Mouse (Mus musculus): ENCODE measurements at regions not wholly inside any gene's neighbourhood (a gene's known extent, or its start where the extent isn't known, plus 50 kb on each side); places are given as distances from the start of the nearest gene placed in this dataset.
"Not testable (repeated sequence)": the region's sequence is repeated elsewhere in the genome, so short reads cannot be mapped to it uniquely, and the experiment has no call there.

DNA sequence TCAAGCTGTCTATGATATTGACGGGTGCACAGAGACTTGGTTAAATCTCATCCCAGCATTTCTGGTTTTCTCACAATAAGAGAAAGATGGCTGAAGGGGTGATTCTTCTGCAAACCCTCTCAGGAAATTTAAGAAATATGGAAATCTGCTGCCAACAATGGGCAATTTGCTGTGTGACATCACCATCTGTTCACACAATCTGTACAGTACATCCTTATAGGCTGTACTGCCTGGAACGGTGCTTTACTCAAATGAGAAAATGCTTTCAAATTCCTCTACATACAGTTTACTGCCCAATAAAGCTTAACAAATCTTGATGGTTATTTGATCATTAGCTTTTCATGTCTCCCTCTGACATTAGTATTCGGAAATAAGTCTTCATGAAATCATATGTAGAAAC, 172.4 kb upstream of the Hsf2 start:
- WGBS, result 86% methylated on average over 3 of the region's 3 CpGs
- TF ChIP-seq POLR2A (IDR thresholded peaks at IDR 0.05; ENCODE audit: insufficient read depth, low read depth, low read length) (no peak), CTCF (IDR thresholded peaks at IDR 0.05; ENCODE audit: insufficient read depth, low read depth, low read length) (no peak)
- H3K4me3 ChIP-seq (ENCODE audit: insufficient read depth, low read depth, low read length), result no peak overlapping the region
- no peaks in the 10 kb centered on the region for H3K4me1 ChIP-seq (ENCODE audit: control insufficient read depth, insufficient read depth, low read length)
- H3K27ac ChIP-seq (ENCODE audit: insufficient read depth, low read depth, low read length), result no peak overlapping the region

- Histone ChIP-seq H3K4me3 (ENCODE audit: insufficient read depth, low read depth, low read length) (no peak overlapping the region), H3K4me1 (ENCODE audit: control insufficient read depth, insufficient read depth, low read length) (no peaks in the 10 kb centered on the region), H3K27ac (ENCODE audit: insufficient read depth, low read depth, low read length) (no peak overlapping the region)
- no peak for TF ChIP-seq POLR2A (IDR thresholded peaks at IDR 0.05; ENCODE audit: insufficient read depth, low read depth, low read length)
- TF ChIP-seq CTCF (IDR thresholded peaks at IDR 0.05; ENCODE audit: insufficient read depth, low read depth, low read length), result no peak
Observed at GRCm38 (mm10) chr10:57317067-57317466, 169.1 kb upstream of the Hsf2 start.

GRCm38 (mm10) chr10:57319171-57319570, 167.0 kb upstream of the Hsf2 start:
- TF ChIP-seq POLR2A (IDR thresholded peaks at IDR 0.05; ENCODE audit: insufficient read depth, low read depth, low read length) (no peak), CTCF (IDR thresholded peaks at IDR 0.05; ENCODE audit: insufficient read depth, low read depth, low read length) (no peak)
- 40% methylated on average over 2 of the region's 2 CpGs for WGBS
- Histone ChIP-seq H3K4me1 (ENCODE audit: control insufficient read depth, insufficient read depth, low read length) (no peaks in the 10 kb centered on the region), H3K27ac (ENCODE audit: insufficient read depth, low read depth, low read length) (no peak overlapping the region), H3K4me3 (ENCODE audit: insufficient read depth, low read depth, low read length) (no peak overlapping the region)

GRCm38 (mm10) chr10:57322717-57323424, 163.3 kb upstream of the Hsf2 start:
- no peak overlapping the region for H3K4me3 ChIP-seq (ENCODE audit: insufficient read depth, low read depth, low read length)
- no peak overlapping the region for H3K27ac ChIP-seq (ENCODE audit: insufficient read depth, low read depth, low read length)
- no peaks in the 10 kb centered on the region for H3K4me1 ChIP-seq (ENCODE audit: control insufficient read depth, insufficient read depth, low read length)
- TF ChIP-seq CTCF (IDR thresholded peaks at IDR 0.05; ENCODE audit: insufficient read depth, low read depth, low read length) (no peak), POLR2A (IDR thresholded peaks at IDR 0.05; ENCODE audit: insufficient read depth, low read depth, low read length) (no peak)
- 35% methylated on average over 2 of the region's 2 CpGs for WGBS

- Histone ChIP-seq H3K27ac (ENCODE audit: insufficient read depth, low read depth, low read length) (no peak overlapping the region), H3K4me1 (ENCODE audit: control insufficient read depth, insufficient read depth, low read length) (no peaks in the 10 kb centered on the region), H3K4me3 (ENCODE audit: insufficient read depth, low read depth, low read length) (no peak overlapping the region)
- WGBS, result 42% methylated on average over 1 of the region's 1 CpGs
- TF ChIP-seq CTCF (IDR thresholded peaks at IDR 0.05; ENCODE audit: insufficient read depth, low read depth, low read length) (no peak), POLR2A (IDR thresholded peaks at IDR 0.05; ENCODE audit: insufficient read depth, low read depth, low read length) (no peak)
Observed at GRCm38 (mm10) chr10:57324226-57324625, 162.0 kb upstream of the Hsf2 start.

GRCm38 (mm10) chr10:57362781-57363180, 123.4 kb upstream of the Hsf2 start:
- H3K4me3 ChIP-seq (ENCODE audit: insufficient read depth, low read depth, low read length); H3K27ac ChIP-seq (ENCODE audit: insufficient read depth, low read depth, low read length); H3K4me1 ChIP-seq (ENCODE audit: control insufficient read depth, insufficient read depth, low read length): not testable (repeated sequence)
- WGBS, result 95% methylated on average over 1 of the region's 1 CpGs

Measured in olfactory bulb, adult 2 months (tissue).